Mouse (Mus musculus) stomach, postnatal 0 days (tissue): ENCODE measurements at regions not wholly inside any gene's neighbourhood (a gene's known extent, or its start where the extent isn't known, plus 50 kb on each side); places are given as distances from the start of the nearest gene placed in this dataset.

ENCODE experiments used
- CTCF ChIP-seq: IDR thresholded peaks from 2 replicates; pipeline ENCODE4 v1.5.1; 2016; ENCODE audit warnings: antibody characterized with exemption, low read depth, mild to moderate bottlenecking, moderate library complexity
- EP300 ChIP-seq: optimal IDR thresholded peaks from 2 replicates; pipeline ENCODE3; 2016; ENCODE audit warnings: antibody characterized with exemption

DNA sequence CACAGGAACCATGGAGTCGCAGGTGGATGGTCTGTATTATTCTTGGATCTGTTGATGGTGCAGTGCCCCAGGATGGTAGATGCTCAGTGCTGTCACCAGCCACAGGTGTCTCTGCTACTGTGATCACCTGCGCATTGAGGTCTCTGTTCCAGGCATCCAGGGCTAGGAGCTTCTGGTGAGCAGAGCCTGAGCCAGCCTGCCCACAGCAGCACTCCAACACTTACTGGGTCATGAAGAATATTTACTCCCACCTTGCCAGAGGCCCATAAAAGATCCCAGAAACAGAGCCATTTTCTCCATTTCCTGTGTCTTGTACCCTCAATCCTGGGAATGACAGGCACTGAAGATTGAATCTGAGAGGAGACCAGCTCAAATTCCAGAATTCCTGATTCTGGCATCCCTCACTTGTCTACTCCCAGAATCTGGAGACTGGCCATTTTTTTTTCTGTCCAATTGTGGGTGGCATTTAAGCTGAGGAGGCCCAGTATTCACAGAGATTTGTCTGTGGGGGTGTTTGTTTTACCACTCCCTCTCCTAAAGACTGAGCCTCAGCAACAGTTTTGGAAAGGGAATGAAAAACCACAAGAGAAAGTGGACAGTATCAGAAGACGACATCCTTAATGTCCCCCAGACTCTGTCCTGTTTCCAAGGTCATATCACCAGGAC lies 322.1 kb upstream of the Rnf32 start:
- TF ChIP-seq EP300 (no peak), CTCF (no peak)
